Mouse (Mus musculus) WW6 (cell line): ENCODE data around the gene Gm21972.

ENCODE experiments used
- DNase-seq: peaks from one replicate; pipeline ENCODE4 v3.0.0-alpha.2; 2013; ENCODE audit warnings: low read depth, low spot score

Gene Gm21972

GRCm38 (mm10) chr1:86133337-86133736 is at the start of gene Gm21972:
Gene Gm21972 (plus strand): TSS chr1:86133637.
- no peak for DNase-seq

- no peak for DNase-seq
Observed at GRCm38 (mm10) chr1:86094413-86094812, 39.0 kb upstream of the Gm21972 start.

- no peak for DNase-seq
Observed at GRCm38 (mm10) chr1:86105054-86105453, 28.4 kb upstream of the Gm21972 start.

- no peak for DNase-seq
Observed at GRCm38 (mm10) chr1:86111779-86112178, 21.7 kb upstream of the Gm21972 start, which contains the start of gene Htr2b. Gene Htr2b (minus strand): TSS chr1:86111970.

GRCm38 (mm10) chr1:86114141-86114540 is 19.3 kb upstream of the Gm21972 start:
- DNase-seq: no peak

GRCm38 (mm10) chr1:86119549-86119948 is 13.9 kb upstream of the Gm21972 start:
- no peak for DNase-seq

- no peak for DNase-seq
Observed at GRCm38 (mm10) chr1:86126036-86126435, 7.4 kb upstream of the Gm21972 start.

GRCm38 (mm10) chr1:86135315-86135714 is 1.9 kb downstream of the Gm21972 start:
- no peak for DNase-seq

GRCm38 (mm10) chr1:86141081-86141480 is 7.6 kb downstream of the Gm21972 start:
- DNase-seq: no peak

- no peak for DNase-seq
Observed at GRCm38 (mm10) chr1:86143165-86143564, 9.7 kb downstream of the Gm21972 start.

- no peak for DNase-seq
Observed at GRCm38 (mm10) chr1:86144001-86144944, 10.8 kb downstream of the Gm21972 start.

- DNase-seq: no peak
Observed at GRCm38 (mm10) chr1:86146293-86146692, 12.9 kb downstream of the Gm21972 start.

GRCm38 (mm10) chr1:86147557-86147956 is 14.1 kb downstream of the Gm21972 start:
- DNase-seq: no peak

GRCm38 (mm10) chr1:86148161-86148560 is 14.7 kb downstream of the Gm21972 start:
- DNase-seq: no peak

GRCm38 (mm10) chr1:86150929-86151328 is 17.5 kb downstream of the Gm21972 start:
- no peak for DNase-seq

- no peak for DNase-seq
Observed at GRCm38 (mm10) chr1:86151376-86151775, 17.9 kb downstream of the Gm21972 start.

GRCm38 (mm10) chr1:86152618-86153017 is 19.2 kb downstream of the Gm21972 start:
- no peak for DNase-seq

- peak; percentile 94 for DNase-seq
Observed at GRCm38 (mm10) chr1:86154133-86154823, 20.8 kb downstream of the Gm21972 start, which contains the start of gene Armc9. Gene Armc9 (plus strand): TSS chr1:86154780.

GRCm38 (mm10) chr1:86154824-86155164 is 21.4 kb downstream of the Gm21972 start:
- no peak for DNase-seq

GRCm38 (mm10) chr1:86156075-86156474 is 22.6 kb downstream of the Gm21972 start:
- no peak for DNase-seq

- no peak for DNase-seq
Observed at GRCm38 (mm10) chr1:86156595-86156994, 23.2 kb downstream of the Gm21972 start.

- DNase-seq: no peak
Observed at GRCm38 (mm10) chr1:86160059-86160458, 26.6 kb downstream of the Gm21972 start.

GRCm38 (mm10) chr1:86160479-86160878 is 27.0 kb downstream of the Gm21972 start:
- no peak for DNase-seq
